Mouse (Mus musculus): Measurements from ENCODE around the gene Il15ra.

DNA sequence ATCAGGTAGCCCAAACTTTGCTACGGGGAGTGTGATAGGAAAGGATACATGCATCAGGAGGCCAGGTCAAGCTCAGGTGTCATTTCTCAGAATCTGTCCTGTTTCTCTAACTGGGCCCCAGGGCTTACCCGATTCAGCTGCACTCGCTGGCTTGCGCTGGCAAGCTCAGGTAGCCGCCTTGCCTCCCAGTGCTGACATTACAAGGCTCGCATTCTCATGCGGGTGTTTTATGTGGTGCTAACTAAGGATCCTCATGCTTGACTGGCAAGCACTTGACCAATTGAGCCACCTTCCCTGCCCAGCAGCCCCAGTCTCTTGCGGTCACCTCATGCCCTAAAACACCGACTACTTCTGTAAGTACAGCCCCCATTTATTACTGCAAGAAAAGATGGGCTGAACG is 69.3 kb downstream of the Il15ra start:
- TF ChIP-seq CTCF (IDR thresholded peaks at IDR 0.05; ENCODE audit: low read depth, low read length) (no peak), GATA2 (IDR thresholded peaks at IDR 0.05; ENCODE audit: borderline replicate concordance, low read depth, low read length) (no peak), TAL1 (conservative IDR thresholded peaks at IDR 0.05; ENCODE audit: low read depth, low read length) (no peak), POLR2AphosphoS5 (IDR thresholded peaks at IDR 0.05; ENCODE audit: insufficient replicate concordance, low read depth, low read length) (no peak), GATA1 (IDR thresholded peaks at IDR 0.05; ENCODE audit: borderline replicate concordance, low read length) (no peak)

Data from G1E (cell line).